Mouse (Mus musculus): ENCODE data around the gene Gm3468. TPM values are rescaled to one million over a fixed set of nuclear protein-coding genes. Genes with fewer than 3 reads are reported as not detected.

The Gm3468 gene
- polyA plus RNA-seq (2017; shearing (Covaris generic)), result 1 to 10 TPM; 2.9 to 4.1 TPM

DNA sequence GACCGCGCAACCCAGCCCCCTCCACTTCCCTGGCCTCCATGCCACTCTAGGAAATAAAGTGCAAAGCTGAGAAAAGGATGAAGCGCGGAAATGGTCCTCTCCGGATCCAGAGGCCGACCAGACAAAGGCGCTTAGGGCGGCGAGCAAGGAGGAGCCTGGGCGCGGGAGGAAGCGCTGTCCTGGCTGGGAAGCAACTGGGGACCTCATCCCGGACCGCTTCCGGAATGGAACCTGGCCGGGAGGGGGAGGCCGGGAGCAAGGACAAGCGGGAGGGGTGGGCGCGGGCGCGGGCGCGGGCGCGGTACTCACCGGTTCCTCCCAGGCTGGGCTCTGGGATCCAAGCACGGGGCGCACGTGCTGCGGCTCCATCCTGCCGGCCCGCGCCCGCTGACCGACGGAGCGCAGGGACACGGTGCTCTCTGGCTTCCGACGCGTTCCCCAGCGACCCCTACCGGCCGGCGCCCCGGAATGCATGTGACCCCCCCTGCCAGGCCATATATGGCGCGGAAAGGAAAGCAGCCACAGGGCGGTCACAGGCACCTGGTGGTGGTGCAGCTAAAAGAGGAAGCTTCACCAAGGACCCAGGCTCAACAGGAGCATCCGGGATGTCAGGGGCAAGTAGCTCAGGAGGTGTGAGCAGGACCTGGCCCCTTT is at the start of gene Gm3468:
Gene Gm3468, minus strand, starts transcription at position 394 of the 654 bp plus-strand sequence.

DNA sequence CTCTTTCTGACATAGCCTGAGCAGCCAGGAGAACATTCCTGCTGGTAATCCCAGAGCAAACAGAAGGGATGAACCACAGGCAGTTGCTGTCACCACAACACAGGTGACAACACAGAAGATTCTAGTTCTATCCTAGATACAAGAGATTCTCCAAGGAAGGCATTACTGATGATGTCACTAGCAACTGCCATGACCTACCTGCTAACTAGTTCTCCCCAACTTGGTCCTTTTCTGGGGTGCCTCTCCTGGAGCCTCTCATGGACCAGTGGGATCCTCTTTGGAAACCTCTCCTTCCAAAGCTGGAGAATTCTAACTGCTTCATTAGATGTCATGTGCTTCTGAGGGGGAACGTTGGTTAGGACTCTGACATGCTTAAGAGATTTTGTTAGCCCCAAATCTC is 17.2 kb upstream of the Gm3468 start, which contains the start of gene Gm3476:
Gene Gm3476, minus strand, starts transcription at position 101 of the 400 bp plus-strand sequence.

DNA sequence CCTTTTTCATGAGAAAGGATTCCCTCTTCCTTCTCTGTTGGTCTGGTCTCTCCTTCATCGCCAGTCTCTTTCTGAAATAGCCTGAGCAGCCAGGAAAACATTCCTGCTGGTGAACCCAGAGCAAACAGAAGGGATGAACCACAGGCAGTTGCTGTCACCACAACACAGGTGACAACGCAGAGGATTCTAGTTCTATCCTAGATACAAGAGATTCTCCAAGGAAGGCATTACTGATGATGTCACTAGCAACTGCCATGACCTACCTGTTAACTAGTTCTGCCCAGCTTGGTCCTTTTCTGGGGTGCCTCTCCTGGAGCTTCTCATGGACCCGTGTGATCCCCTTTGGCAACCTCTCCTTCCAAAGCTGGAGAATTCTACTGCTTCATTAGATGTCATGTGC is 14.6 kb downstream of the Gm3468 start, which contains the start of gene Gm8206:
Gene Gm8206, minus strand, starts transcription at position 101 of the 400 bp plus-strand sequence.

DNA sequence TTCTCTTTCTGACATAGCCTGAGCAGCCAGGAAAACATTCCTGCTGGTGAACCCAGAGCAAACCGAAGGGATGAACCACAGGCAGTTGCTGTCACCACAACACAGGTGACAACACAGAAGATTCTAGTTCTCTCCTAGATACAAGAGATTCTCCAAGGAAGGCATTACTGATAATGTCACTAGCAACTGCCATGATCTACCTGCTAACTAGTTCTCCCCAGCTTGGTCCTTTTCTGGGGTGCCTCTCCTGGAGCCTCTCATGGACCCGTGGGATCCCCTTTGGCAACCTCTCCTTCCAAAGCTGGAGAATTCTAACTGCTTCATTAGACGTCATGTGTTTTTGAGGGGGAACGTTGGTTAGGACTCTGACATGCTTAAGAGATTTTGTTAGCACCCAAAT is 50.3 kb downstream of the Gm3468 start, which contains the start of gene Gm6337:
Gene Gm6337, minus strand, starts transcription at position 101 of the 400 bp plus-strand sequence.

Other genes starting within 250 kb of the Gm3468 start
- under 1 TPM; 0.12 to 0.53 TPM for gene Gm8237, start 228.3 kb downstream of the Gm3468 start, polyA plus RNA-seq (2017; shearing (Covaris generic))
- gene Gm3248, start 146.9 kb downstream of the Gm3468 start, polyA plus RNA-seq (2017; shearing (Covaris generic)), result under 1 TPM; 0.56 to 0.69 TPM
- under 1 TPM in 1 of 2 experiments, not detected in 1; 0.33 TPM for gene Gm3453, start 129.5 kb downstream of the Gm3468 start, polyA plus RNA-seq (2017; shearing (Covaris generic))
- gene Gm6337, start 50.4 kb downstream of the Gm3468 start, polyA plus RNA-seq (2017; shearing (Covaris generic)), result not detected
- under 1 TPM; 0.16 to 0.26 TPM for gene Gm8206, start 14.7 kb downstream of the Gm3468 start, polyA plus RNA-seq (2017; shearing (Covaris generic))
- under 1 TPM in 1 of 2 experiments, not detected in 1; 0.68 TPM for gene Gm3476, start 17.1 kb upstream of the Gm3468 start, polyA plus RNA-seq (2017; shearing (Covaris generic))
- gene Gm21560, start 110.6 kb upstream of the Gm3468 start, polyA plus RNA-seq (2017; shearing (Covaris generic)), result under 1 TPM in 1 of 2 experiments, not detected in 1; 0.11 TPM
- gene Gm3411, start 178.6 kb upstream of the Gm3468 start, polyA plus RNA-seq (2017; shearing (Covaris generic)), result 1 to 10 TPM; 1.4 to 2.8 TPM
- under 1 TPM in 1 of 2 experiments, not detected in 1; 0.34 TPM for gene Gm21103, start 196.2 kb upstream of the Gm3468 start, polyA plus RNA-seq (2017; shearing (Covaris generic))
- gene Gm3618, start 235.0 kb upstream of the Gm3468 start, polyA plus RNA-seq (2017; shearing (Covaris generic)), result not detected

Measured in activated CD4-positive, CD25-positive, alpha-beta regulatory T cell (primary cell).